Mouse (Mus musculus) naive thymus-derived CD4-positive, alpha-beta T cell, adult 2 months (primary cell): ENCODE results near the gene Cacna1c.

ENCODE experiments used
- DNase-seq: peaks from one replicate; pipeline ENCODE4 v3.0.0-alpha.2; 2011; ENCODE audit warnings: low read depth

The Cacna1c gene

DNA sequence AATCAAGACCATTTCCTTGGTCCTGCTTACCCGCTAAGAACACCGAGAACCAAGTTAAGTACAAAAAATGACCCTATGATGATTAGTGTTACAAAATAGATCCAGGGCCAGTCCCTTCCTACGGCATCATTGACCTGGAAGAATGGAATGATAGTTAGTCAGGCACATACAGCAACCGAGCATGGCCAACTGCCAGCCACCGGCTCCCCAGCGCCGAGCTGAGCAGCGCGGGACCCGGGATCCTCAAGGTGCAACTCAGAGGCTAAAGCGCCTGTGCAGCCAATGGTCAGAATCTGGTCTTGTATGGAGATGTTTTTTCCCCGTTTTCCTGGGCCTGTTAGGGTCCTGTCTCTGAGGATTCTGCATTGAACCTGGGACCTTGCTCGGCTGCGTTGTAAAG, 454.4 kb downstream of the Cacna1c start:
- no peak for DNase-seq

DNA sequence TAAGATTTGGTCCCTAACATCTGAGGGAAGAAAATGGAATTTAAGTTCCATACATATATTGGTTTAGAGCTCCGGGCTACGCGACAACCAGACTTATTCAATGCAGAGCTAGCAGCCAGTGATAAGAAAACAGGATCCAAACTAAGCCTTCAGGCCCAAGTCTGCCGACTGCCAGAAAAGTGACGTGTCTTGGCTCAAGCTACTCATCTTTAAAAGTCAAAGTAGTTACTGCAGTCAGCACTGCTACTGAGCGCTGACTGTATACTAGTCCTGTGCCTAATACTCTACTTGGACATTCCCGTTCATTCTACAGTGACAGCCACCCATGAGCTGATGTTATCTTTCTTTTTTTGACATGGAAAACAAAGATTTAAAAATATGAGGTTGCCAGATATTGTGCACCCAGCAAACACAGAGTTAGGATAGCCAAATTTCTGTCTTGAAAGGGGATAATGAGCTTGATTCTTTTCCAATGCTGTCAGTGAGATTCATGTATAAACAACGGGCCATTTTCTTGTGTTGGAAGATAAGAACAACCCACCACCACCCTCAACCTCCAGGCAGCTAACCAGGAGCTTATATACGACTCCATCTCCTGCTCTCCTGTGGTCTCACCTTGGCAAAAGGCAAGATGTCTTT, 456.1 kb downstream of the Cacna1c start:
- no peak for DNase-seq

DNA sequence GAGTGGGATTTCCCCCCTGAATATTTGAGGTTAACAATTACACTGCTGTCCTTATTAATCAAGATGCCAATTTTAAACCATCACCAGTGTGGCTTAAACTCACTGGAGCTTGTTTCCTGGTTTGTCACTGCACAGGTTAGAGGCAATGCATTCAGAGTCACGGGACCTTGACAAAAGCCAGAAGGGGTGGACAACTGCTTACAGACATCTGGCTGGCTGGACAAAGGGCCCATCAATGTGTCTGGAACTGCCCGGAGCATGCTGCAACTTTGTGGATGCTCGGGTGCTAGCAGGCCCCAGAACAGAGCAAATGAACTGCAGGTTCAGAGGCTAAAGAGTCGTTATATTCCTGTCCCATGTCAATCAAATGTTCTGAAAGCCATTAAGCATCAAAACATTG, 456.9 kb downstream of the Cacna1c start:
- DNase-seq = no peak

DNA sequence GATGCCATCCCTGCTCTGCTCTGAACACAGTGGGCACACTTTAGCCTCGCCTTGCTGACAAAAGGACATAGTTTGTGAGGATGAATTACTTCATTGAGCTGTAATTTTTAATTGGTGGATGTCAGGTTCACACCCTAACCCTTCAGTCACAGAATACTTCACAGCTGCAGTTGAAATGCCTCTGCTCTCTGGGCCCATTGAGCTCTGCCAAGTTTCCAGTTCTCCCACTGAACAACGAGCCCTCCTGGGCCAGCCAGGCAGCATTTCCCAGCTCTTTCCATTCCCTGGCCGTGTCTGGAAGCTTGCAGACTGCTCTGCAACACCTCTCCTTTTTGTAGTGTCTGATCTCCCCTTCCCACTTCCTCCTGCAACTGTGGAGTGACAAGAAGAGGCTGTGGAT, 457.6 kb downstream of the Cacna1c start:
- no peak for DNase-seq

DNA sequence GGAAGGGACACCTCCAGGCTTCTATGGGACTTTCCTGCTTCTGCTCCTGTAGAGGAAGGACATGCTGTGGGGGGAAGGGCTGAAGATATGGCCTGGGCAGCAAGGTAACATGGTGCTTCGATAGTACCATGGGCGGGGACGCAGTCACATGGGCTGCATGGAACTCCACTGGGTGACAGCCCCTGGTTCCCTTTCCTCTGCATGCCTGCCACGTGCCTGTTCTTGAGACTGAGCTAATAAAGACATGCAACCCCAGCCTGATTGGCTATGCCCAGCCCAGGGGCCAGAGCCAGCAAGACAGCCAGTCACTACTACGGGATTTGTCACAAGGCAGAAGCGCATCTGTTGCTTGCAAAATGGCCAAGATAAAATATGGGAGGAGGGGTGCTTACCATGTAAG, 459.1 kb downstream of the Cacna1c start:
- no peak for DNase-seq

DNA sequence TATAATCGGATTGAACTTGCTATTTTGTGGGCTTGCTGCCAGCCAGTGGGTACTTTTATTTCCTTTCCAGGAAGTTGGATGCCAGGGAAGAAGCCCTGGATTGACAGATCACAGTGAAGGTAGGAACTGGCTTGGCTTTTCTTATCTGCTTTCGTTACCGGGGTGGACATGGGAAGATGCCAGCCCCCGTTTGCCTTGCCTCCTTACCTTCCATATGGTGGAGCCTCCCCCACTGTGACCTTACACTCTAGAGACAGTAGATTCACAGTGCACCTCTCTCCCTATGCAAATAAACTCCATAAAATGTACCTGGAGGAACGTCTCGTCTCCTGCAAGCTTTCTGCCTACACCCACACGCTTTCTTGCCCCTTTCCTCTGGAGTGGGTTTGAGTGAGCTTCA, 459.7 kb downstream of the Cacna1c start:
- DNase-seq = no peak

DNA sequence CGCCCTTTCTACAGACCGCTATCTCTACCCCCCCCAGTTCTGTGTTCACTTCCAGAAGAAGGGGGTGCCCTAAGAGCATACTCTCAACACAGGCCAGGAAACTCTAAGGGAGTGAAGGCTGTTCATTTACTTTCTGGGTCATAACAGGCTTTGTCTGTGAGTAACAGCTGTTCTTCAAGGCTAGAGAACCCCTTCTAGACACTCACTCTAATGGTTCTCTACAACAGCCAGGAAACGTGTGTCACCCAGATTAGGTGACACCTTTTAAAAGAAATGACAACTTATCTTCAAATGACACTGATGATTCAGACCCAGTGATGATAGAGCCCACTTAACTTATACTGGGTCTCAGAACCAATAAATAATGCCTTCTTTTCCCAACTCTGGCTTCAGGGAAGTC, 461.1 kb downstream of the Cacna1c start:
- DNase-seq = no peak

DNA sequence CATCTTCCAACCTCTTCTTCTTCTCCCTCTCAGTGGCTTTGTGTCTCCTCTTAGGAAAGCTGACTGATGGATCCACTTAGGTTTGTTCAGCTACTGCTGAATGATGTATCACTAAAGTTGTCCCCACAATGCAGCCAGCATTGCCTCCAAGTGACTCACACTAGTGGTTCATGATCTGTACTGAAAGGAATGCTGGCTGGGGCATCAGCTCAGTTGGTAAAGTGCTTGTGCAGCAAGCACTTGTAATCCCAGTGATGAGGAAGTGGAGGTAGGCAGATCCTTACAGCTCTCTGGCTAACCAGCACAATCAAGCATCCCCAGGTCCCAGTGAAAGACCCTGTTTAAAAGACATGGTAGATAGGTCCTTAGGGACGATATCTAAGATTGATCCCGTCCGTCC, 464.3 kb downstream of the Cacna1c start:
- DNase-seq = no peak

DNA sequence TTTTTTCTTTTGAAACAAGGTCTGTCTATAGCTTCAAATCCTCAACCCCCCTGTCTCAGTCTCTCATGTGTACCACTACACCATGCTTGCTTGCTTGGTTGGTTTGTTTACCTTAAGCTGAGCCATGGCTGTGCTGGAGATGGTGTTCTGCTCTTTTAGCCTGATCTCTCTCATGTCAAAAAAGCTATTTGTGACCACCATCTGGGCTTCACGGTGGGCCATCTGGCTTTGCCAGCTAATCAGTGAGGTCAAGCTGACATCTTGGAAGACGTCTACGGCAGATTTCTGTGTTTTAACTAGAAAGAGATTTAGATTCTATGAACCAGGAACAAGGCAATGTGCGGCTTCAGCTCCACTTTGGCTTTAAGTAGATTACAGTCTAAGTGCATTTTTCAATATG, 471.3 kb downstream of the Cacna1c start:
- no peak for DNase-seq

DNA sequence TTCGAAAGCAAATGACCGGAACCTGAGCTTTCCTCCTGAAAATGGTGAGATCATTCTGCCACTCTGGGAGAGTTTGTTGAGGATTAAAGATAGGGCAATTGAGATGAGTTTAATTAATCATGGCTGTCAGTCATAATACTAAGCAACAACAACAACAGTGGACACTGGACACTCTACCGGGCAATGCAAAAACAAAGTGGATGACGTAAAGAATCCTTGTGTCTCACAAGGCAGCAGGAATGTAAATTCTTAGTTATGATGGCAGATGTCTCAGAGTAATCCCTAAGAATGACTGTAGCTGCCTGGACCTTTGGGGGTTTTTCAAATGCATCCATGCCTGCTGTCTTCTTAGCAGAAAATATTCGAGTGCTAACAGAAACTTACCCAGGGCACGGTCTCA, 471.8 kb downstream of the Cacna1c start:
- DNase-seq = no peak

DNA sequence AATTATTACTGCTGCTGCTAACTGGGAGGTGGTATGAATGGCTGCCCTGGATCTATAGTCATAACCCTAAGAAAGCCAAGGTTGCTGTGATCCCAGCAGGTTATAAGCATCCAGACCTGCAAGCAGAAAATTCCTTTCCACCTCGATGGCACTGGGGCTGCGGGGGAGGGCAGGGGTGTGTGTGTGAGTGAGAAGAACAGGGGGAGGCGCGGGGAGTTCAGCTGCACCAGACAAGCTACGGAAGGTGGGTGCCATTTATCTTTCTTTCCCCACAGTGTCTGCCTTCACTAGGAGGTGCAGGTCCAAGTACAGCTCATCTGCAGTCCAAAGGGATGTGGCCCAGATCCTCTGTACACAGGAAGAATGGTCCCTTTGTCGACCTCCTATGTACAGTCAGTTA, 473.9 kb downstream of the Cacna1c start:
- DNase-seq = no peak

DNA sequence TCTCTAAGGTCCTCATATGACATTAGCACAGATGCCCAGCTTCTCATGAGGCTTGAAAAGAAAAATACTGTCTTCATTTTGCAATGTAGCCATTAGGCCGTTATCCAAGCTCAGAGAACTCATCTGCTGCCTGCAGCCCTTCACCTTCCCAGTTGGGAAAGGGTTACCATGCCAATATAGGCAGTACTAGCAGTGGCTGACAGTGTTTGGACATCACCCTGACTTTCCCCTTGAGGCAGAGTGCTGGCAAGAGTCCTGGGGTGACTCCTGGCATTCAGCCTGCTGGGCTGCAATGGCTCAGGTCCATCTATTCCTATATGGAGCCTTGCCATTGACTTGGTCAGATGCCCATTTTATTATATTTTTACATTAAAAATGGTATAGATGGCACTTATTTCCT, 476.7 kb downstream of the Cacna1c start:
- no peak for DNase-seq

DNA sequence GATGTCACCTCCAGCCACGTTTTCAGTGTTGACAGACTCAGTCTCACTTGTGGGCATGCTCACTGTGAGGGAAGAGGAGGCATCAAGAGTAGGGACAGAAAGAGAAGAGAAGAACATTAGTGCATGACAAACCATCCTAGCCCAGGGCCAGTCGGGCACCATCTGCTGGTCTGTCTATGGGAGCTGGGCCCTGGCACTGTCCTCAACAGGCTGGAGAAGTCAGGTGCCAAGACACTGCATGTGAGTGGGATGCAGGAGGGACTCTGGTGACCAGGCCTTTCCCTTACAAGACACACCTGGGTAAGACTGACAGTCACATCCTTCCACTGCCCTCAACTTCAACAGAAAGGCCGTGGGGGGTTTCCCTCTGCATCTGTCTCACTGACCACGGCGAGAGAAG, 482.9 kb downstream of the Cacna1c start:
- no peak for DNase-seq

DNA sequence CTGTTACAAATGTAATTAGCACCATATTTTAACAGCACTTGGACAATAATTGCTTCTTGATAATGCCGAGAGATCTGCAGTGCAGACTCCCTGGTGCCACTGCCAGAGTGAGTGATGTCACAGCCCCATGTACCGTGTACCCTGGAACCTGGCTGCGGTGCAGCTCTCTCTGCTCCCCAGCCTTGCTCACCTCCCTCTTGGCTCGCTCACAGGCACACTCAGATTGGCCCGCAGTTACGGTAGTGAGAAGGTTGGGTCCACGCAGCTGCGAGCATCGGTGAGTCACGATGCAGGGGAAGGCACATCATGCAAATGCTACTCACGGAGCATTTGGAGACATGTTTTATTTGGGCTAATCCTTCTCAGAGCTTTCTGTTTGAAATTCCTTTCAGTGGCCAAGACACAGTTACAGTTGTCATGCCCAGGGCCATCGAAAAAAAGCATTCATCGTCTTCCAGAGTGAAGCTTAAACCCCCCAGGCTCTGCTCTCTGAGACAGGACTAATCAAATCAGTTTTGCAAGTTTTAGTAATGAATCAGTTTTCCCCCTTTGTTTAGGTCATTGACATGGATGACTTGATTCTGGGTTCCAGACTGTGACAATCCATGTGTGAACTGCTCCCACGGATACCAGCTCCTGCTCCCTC, 484.4 kb downstream of the Cacna1c start:
- no peak for DNase-seq

DNA sequence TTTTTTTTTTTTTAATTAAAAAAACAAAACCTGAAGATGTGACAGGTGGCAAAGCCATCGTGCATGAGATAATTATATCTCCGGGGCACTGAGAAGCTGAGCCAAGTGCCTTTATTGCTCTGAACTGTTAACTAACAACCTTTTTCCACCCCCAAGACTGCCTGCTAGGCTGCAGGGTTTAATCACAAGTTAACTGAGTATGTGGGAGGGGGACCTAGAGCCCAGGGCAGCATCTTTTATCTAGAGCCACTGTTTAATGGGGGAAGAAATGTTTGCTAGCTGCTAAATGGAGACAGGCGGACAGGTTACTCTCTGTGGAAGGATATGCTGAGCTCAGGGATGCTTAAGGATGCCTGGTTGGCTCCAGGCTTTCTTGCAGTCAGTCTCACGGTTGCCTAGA, 489.2 kb downstream of the Cacna1c start:
- DNase-seq = no peak

DNA sequence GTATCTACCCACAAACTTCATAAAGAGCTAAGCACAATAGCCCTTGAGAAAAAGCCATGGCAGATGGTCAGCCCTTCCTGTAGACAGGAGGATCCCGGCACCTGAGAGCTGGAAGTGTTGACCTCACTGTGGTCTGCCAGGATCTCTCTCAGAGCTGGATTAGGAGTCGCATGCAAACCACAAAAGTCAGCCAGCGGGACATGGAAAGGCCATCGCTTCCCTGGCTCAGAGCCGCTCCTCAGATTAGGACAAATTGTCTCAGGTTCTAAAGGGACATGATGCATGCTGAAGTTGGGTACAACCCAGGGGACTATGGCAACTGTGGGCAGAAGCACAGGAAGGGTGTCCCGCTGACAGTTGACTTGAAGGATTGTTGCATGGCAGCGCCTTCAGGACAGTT, 490.4 kb downstream of the Cacna1c start:
- no peak for DNase-seq

DNA sequence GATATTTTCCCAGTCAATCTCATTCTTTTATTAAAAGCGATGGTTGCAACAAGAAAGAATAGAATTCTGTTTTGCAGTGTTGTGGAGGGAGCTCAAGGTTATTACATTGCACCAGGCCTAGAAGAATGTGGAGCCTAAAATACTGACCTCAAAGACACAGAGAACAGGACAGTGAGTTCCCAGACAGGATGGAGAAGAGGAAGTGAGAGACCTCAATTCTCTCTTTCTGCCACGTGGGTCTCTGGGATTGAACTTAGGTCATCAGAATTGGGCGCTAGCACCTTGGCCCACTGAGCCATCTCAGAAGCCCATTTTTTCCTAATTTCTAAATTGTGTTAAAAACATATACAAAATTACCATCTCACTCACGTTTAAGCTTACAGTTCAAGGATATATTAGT, 501.6 kb downstream of the Cacna1c start:
- DNase-seq = no peak

DNA sequence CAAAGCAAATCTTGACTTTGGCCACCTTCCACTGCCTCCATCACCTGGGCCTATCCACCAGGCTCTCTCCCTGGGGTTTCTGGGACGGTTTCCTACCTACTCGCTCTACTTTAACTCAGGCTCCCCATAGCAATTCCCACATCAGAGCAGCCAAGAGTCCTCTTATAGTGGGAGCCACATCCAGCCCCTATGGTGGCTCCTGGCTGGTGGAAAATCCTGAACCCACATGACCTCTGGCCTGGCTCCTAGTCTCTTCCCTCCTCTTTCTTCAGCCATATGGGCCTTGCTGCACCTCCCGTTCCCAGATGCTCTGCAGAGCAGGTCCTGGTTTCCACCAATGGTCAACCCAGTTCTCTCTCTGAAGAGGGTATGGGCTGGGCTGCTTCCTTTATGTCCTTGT, 506.8 kb downstream of the Cacna1c start:
- no peak for DNase-seq

DNA sequence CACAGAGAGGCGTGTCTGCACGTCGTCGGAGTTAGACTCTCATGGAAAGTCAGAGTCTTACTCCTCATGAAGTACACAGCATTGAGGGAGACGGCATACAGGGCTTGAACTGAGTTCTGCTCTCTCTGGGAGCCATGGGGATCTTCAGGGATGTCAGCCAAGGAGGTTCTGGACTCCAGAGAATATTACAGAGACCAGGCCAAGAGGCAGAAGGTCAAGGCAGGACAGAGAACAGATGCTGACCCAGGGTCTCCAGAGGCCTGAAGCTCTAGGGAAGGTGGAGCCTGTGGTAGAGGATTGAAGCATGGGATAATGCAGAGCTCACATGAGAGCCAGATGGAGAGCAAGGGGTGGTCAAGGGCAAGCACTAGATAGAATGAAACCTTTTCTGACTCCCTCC, 507.4 kb downstream of the Cacna1c start:
- no peak for DNase-seq

DNA sequence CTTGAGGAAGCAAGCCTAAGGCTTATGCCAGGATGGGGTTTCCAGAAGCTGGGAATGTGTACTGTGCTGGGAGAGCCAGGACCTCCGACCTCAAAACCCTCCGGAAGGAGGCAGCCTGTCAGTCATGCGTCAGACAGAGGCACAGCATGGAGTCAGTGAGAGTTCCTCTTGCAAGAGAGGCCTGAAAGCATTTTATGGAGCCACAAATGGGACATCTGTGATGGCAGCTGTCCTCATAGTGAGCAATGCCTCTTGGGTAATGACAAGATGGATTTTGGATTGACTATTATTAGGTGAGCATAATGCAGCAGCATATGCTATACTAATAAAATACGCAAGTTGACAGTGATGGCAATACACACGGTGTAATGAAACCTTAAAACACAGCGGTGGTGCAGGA, 515.4 kb downstream of the Cacna1c start:
- DNase-seq = no peak

DNA sequence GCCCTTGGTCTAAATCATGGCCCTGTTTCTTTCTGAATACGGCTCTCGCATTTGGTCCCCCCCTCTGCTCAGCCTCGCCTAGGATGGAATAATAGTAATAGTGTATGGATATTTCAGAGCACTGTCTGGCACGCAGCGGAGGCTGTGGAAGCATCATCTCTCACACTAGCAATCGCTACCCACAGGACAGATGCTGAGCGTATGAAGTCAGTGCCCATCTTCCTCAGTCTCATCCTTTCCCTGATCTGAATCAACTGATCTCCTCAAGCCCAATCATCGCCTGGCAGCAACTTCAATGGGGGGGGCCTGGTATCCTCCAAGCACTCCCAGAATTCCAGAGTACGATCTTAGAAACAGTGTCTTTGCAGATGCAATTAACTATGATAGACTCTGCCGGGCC, 518.2 kb downstream of the Cacna1c start:
- no peak for DNase-seq

DNA sequence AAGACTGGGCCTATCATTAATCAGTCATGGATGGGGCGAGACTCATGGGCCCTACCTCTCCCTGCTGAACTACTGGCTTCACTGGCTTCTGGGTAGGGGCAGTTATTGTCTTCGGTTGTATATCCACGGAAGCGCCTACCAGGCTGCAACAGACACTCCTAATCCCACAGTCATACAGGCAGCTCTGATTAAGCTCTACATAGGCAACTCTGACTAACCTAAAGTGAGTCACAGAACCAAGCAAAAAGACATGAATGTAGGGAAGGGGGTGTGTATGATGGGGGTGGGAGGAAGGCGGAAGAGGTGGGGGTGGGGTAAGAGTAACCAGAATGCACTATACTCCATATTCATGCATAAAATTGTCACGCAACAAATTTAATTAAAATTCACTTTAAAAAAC, 518.9 kb downstream of the Cacna1c start:
- DNase-seq = no peak

DNA sequence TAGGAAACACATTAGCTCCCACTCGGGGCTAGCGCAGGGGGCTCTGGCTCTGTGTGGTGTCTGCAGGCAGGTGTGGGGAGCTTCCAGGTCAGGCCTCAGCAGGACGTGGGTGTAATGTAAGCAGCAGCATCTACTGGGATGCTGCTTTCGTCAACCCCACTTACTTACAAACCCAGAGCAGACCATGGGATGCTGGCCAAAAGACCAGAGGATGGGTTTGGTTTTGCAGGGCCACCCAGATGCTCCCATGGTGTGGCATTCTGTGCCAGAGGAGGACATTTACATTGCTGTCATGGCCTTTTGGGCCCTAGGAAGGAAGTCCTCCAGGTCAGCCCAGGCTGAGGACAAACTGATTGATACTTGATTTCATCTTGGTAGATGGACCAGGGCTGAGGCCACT, 521.4 kb downstream of the Cacna1c start:
- no peak for DNase-seq

DNA sequence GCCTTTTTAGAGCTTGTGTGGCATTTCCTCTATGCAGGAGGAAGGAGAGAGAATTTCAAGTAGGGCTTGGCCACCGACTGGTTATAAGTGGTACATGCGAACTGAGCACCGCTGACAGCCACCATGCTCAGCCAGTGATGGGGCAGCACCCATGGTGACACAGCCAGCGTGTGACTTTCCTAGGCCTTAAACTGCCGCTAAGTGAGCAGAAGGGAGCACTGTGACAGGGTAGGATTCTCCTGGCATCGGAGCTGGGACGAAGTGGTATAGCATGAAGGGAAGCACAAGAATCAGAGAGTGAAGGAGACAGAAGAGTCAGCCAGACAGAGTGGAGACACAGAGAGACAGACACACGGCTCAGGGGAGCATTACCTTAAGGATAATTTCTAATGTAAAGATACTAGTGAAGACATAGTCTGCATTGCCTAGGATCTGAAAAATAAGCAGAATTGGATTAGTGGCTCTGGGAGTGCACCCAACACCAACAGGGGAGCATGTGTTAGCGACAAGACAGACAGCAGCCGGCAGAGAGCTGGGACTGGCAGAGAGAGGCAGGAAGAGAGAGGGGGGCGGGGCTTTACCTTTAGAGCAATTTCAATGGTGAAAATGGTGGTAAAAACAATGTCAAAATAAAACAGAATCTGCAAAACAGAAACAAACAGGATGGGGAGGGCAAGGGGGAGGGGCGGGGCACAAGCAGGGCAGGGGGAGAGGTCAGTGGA, 522.1 kb downstream of the Cacna1c start:
- DNase-seq = no peak
